Mouse (Mus musculus) urinary bladder, postnatal 36 days (tissue): ENCODE measurements around the gene Fndc7.
"Not testable (repeated sequence)": the region's sequence is repeated elsewhere in the genome, so short reads cannot be mapped to it uniquely, and the experiment has no call there.

Source experiments
- DNase-seq, 2 experiments: peaks; one replicate each; pipeline ENCODE4 v3.0.0; 2022; ENCODE audit warnings: low spot score in 2 of 2, mixed read lengths in 1 of 2

Fndc7 gene

DNA sequence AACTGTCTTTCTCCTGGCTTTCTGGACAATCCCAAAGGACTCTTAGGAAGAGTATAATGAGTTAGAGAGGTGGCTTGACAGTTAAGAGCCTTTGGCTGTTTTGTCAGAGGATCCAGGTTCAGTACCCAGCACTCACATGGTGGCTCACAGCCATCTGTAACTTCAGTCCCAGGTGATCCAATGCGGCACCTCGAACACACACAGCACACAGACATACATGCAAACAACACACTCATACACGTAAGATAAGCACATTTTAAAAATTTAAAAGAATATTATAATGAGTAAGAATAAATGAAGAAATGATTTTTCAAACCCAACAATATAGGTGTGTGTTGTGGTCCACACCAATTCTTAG is 2.2 kb downstream of the Fndc7 start:
- no peak for DNase-seq

DNA sequence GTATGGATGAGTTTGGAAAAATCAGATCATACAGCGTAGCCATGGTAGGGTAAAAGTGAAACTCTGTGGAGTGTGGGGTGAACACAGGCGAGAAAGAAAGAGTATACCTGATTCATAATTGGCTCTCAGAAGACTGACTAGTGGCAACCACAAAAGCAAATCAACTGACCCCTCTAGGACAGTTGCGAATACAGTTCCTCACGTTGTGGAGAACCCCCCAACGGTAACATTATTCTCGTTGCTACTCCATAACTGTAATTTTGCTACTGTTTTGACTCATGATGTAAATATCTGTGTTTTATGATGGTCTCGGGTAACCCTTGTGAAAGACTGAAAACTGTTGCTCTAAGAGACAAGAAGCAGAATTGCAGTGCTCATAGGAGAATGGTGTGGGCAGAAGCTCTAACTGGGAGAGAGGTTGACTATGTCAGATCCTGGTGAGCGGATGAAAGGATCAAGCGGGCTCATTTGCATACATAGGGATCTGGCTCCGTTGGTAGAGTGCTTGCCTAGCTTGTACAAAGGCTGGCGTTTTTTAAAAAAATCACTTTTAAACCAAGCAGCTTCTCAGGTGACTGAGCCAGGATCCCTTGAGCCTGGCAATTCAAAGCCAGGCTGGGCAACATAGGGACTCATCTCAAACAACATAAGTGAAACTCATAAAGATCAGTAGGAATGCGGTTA is 2.7 kb downstream of the Fndc7 start:
- no peak for DNase-seq

DNA sequence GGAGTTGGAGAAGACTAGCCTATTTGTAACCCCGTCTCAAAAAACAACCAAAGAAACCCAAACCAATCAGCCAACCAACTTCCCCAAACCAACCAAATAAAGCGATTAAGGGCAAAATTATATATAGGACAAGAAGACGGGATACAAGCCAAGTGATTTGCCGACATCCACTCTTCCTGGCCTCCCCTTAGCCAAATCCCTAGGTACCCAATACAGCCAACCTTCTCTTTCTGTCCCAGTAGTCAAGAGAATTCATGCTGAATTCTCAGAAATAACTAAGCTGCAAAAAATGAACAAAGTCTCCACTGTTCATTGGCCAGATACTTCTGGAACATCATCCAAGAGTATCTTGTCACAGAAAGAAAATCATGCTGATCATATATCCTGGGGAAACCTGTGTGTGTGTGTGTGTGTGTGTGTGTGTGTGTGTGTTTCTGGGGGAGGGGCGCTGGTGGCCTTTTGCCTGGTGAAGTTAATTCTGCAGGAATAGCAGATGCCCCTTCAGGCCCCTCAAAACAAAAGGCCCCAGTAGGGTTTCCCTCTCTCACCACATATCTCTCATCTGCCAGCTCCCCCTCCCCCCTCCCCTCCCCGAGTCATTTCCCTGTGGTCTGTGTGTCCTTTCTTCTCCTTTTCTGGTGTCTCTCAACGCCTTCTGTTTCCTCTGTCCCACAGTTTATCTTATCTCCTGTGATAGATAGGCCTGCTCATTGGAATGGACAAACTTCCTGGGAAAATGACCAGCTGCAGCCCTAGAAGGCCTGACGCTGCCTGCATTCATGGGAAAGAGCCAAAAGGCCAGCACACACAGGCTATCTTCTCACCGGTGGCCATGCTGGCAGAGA is 3.9 kb downstream of the Fndc7 start:
- DNase-seq: no peak

- DNase-seq: no peak
Observed at GRCm38 (mm10) chr3:108884706-108885289, 5.0 kb downstream of the Fndc7 start.

DNA sequence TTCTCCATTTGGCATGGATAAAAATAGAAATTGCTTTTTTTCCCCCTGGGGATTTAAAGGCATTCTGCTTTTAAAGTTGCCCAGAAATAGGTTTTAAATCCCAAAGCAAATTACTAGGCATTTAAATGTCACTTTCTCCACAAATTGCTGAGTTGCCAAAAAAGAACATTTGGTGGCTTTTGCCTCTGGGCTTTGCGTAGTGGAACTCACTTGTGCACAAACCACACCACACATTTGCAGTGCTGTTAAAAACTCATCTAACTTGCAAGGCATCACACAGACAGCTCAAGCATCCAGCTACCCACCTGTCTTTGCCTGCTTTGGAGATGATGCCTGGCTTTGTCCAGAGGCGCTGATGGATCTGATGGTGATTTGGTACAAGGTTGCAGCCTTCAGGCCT is 6.7 kb downstream of the Fndc7 start:
- no peak for DNase-seq

DNA sequence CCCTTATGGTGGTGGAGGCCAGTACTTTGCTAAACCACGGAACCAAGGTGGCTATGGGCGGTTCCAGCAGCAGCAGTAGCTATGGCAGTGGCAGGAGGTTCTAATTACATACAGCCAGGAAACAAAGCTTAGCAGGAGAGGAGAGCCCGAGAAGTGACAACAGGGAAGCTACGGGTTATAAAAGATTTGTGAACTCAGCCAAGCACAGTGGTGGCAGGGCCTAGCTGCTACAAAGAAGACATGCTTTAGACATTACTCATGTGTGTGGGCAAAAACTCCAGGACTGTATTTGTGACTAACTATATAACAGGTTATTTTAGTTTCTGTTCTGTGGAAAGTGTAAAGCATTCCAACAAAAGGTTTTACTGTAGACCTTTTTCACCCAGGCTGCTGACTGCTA is 7.9 kb downstream of the Fndc7 start:
- DNase-seq: not testable (repeated sequence)

- DNase-seq: no peak
Observed at GRCm38 (mm10) chr3:108880544-108881507, 9.0 kb downstream of the Fndc7 start.

DNA sequence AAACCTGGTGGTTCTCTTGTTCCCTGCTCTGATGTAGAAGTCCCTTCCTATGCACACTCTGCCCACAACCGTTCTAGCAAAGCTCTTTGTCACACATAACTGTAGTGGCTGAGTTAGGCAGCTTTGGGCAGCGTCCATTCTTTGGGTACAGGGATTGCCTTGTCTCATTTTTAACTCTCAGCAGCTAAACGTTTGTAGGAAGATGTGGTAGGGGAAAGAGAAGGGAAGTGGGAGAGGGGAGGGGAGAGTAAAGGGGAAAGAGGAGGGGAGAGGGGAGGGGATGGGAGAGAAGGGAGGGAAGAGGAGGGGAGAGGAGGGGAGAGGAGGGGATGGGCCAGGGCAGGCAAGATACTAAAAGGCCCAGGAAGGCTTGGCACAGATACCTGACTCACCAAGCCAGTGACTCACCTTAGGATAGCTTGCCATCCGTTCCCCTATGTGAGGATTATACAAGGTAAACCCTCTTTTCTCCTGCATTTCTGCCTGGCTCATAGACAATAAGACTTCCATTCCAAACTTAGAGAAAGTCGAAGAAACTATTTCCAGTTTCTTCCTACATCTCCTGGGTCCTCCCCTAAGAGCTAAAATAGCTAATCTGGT is 9.9 kb downstream of the Fndc7 start:
- no peak for DNase-seq

GRCm38 (mm10) chr3:108879129-108879528 is 10.7 kb downstream of the Fndc7 start:
- no peak for DNase-seq

GRCm38 (mm10) chr3:108870631-108871030 is 19.2 kb downstream of the Fndc7 start:
- DNase-seq: no peak

DNA sequence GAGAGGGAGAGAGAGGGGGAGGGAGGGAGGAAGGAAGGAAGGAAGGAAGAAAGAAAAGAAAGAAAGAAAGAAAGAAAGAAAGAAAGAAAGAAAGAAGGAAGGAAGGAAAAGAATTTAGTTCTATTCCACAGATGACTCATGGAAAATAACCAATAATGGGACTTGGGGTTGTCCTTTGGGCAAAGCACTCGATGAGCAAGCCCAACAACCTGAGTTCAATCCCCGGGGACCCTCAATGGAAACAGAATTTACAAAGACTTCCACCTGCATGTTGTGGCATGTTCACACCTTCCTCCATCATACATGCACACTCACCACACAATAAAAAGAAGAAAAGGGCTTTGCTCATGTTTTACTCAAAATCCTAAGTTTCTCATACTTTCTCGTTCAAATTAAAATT is 22.4 kb downstream of the Fndc7 start:
- DNase-seq: no peak

DNA sequence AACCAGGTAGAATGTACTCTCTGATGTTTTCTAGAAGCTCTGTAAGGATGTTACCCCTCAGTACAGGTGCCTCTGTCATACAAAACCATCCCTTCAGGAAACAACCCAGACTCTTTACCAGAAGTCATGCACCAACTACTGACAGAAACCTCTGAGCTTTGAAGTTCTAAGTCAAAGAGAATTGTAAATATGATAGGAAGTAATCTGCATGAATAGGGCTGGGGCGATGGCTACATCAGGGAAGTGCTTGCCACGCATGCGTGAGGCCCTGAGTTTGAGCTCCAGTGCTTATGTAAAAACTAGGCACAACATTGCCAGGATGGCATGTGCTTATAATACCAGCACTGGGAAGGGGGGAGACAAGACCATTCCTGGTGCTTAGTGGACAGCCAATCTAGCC is 24.1 kb downstream of the Fndc7 start:
- no peak for DNase-seq

DNA sequence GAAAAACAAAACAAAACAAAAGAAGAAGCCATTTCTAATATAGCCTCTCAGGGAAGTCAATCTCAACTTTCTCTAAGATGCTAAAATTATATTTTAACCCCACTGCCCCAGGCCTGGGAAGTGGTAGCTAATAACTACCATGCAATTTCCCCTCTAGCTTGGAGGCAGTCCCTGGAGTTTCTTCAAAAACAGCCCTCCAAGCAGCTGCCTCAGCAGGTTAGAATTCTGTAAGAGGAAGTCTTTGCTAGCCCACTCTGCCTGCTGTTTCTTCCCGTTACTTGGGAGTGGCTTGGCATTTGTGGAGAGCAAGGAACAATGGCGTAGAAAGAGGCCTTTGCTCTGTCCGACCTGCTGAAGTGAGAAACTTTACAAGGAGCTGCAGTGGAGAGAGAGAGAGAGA is 24.7 kb downstream of the Fndc7 start:
- DNase-seq: no peak

DNA sequence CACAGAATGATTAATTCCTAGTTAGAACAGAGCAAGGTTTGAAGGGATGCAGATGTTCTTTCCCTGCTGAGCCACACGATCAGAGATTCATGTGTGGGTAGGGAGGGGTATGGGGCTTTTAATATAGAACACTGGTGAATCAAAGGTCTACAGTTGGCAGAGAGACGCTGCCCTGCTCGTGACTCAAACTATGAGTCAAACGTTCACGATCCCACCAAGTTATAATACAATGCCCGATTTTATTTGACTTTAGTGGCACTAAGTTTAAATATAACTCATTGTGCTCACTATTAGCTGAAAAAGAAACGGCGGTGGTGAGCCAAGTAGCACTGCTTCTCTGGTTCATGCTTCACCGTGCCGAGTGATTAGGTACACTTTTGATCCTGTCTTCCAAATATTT is 26.7 kb downstream of the Fndc7 start:
- no peak for DNase-seq

GRCm38 (mm10) chr3:108862282-108862681 is 27.5 kb downstream of the Fndc7 start:
- DNase-seq: not testable (repeated sequence)

DNA sequence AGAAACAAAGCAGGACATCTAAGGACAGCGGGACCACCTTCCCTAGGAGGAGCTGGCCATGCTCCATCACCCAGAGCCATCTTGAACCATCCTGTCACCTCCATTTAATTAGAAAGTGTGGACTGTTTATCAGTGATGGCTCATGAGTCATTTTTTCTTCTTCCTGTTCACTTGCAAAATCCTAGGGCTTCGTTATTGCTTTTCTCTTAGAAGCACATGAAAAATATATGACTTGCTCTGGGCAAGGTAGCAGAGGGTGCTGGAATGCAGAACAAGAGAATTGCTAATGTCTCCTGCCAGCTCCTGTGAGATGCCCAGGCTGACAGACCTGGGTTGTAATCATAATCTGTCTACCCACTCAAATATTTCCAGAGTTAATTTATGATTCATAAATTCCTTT is 29.0 kb downstream of the Fndc7 start:
- no peak for DNase-seq

GRCm38 (mm10) chr3:108858231-108858770 is 31.5 kb downstream of the Fndc7 start:
- DNase-seq: peak in 1 of 2 experiments; percentile 45

- no peak for DNase-seq
Observed at GRCm38 (mm10) chr3:108857714-108858113, 32.1 kb downstream of the Fndc7 start.

- no peak for DNase-seq
Observed at GRCm38 (mm10) chr3:108857124-108857470, 32.7 kb downstream of the Fndc7 start.

GRCm38 (mm10) chr3:108856386-108857123 is 33.3 kb downstream of the Fndc7 start:
- peak in 1 of 2 experiments; percentile 37 for DNase-seq
